Mouse (Mus musculus): ENCODE data around the gene Myh7b.

- no peak for TF ChIP-seq CTCF (IDR thresholded peaks at IDR 0.05; ENCODE audit: insufficient read depth, low read depth, low read length)
- no peak for TF ChIP-seq POLR2A (IDR thresholded peaks at IDR 0.05; ENCODE audit: insufficient read depth, low read depth, low read length)
Observed at GRCm38 (mm10) chr2:155632138-155632936, 21.3 kb downstream of the Myh7b start.
